Mouse (Mus musculus) forebrain, embryonic 16.5 days (tissue): ENCODE results near the gene Gemin5. TPM values are rescaled to one million over a fixed set of nuclear protein-coding genes. Genes with fewer than 3 reads are reported as not detected.
"Not testable (repeated sequence)": the region's sequence is repeated elsewhere in the genome, so short reads cannot be mapped to it uniquely, and the experiment has no call there.

Experiments used
- ATAC-seq: fragments of 200-750 bp; cut with Nextera tagmentation; 2 replicates; pipeline ENCODE4 v1.8.0; 2017; ENCODE audit warnings: mild to moderate bottlenecking, moderate library complexity
- H3K27ac ChIP-seq: fragments of 300-500 bp; sonication (generic); 2 replicates; pipeline ENCODE4 v1.5.1; 2014; ENCODE audit warnings: low read length, control low read depth
- H3K27me3 ChIP-seq: fragments of 300-500 bp; sonication (generic); replicated peaks from 2 replicates; pipeline ENCODE4 v1.6.1; 2014; ENCODE audit warnings: low read length; ENCODE audit not compliant: control insufficient read depth, insufficient read depth
- H3K36me3 ChIP-seq: fragments of 300-500 bp; sonication (generic); 2 replicates; pipeline ENCODE4 v1.6.1; 2014; ENCODE audit not compliant: control insufficient read depth, insufficient read depth
- H3K4me1 ChIP-seq: fragments of 300-500 bp; sonication (generic); replicated peaks from 2 replicates; pipeline ENCODE4 v1.6.1; 2014; ENCODE audit warnings: low read length; ENCODE audit not compliant: control insufficient read depth, insufficient read depth
- H3K4me2 ChIP-seq: fragments of 300-500 bp; sonication (generic); 2 replicates; pipeline ENCODE4 v1.6.1; 2014; ENCODE audit warnings: mild to moderate bottlenecking, low read length, control low read depth
- H3K4me3 ChIP-seq: fragments of 300-500 bp; sonication (generic); replicated peaks from 2 replicates; pipeline ENCODE4 v1.5.1; 2014; ENCODE audit warnings: mild to moderate bottlenecking, low read length, control low read depth
- H3K9ac ChIP-seq: fragments of 300-500 bp; sonication (generic); replicated peaks from 2 replicates; pipeline ENCODE4 v1.6.1; 2014; ENCODE audit warnings: low read depth, low read length, control low read depth
- H3K9me3 ChIP-seq: fragments of 300-500 bp; sonication (generic); 2 replicates; pipeline ENCODE4 v1.6.1; 2016; ENCODE audit warnings: low read length; ENCODE audit not compliant: control insufficient read depth
- WGBS: fragments of 180-500 bp; shearing (Covaris S2); extraction: QIAGEN DNeasy Blood & Tissue Kit; methylation state at CpG from one replicate; pipeline ENCODE4 v1.1.7; 2014; 5-methylcytosine and 5-hydroxymethylcytosine counted together
- polyA plus RNA-seq: library from polyadenylated mRNA; unstranded; fragments of >200 nt; fragmentation: Nextera tagmentation; extraction: Ambion mirVana; gene quantifications from 2 replicates; pipeline ENCODE4 v1.2.1, GENCODE M21; 2015

The Gemin5 gene
- polyA plus RNA-seq, 1 experiment from 2014 or later = 14.9 TPM

GRCm38 (mm10) chr11:58104351-58104791, 64.0 kb downstream of the Gemin5 start:
- peak overlapping the region; percentile 100 for H3K4me3 ChIP-seq
- H3K9ac ChIP-seq = peak overlapping the region; percentile 93
- peak; percentile 21 for ATAC-seq
- no peaks in the 10 kb centered on the region for H3K36me3 ChIP-seq
- H3K27ac ChIP-seq = peak overlapping the region; percentile 87
- H3K4me1 ChIP-seq = peaks cover 29% of the 10 kb centered on the region
- no peaks in the 10 kb centered on the region for H3K27me3 ChIP-seq
- no peaks in the 10 kb centered on the region for H3K9me3 ChIP-seq
- 0% methylated on average over 24 of the region's 24 CpGs for WGBS
- peak overlapping the region; percentile 79 for H3K4me2 ChIP-seq

GRCm38 (mm10) chr11:58103697-58104306, 64.5 kb downstream of the Gemin5 start, which contains the start of gene Cnot8:
TSS of gene Cnot8 (plus strand) at chr11:58104153.
- peak within 1 kb of the TSS; percentile 87 for H3K27ac ChIP-seq
- H3K9me3 ChIP-seq = no peaks in the 10 kb centered on the region
- WGBS = under 1% methylated on average over 53 of the region's 55 CpGs
- ATAC-seq = peak; percentile 98
- H3K9ac ChIP-seq = peak within 1 kb of the TSS; percentile 93
- H3K4me1 ChIP-seq = peaks cover 29% of the 10 kb centered on the region
- H3K4me3 ChIP-seq = peak within 1 kb of the TSS; percentile 100
- no peaks in the 10 kb centered on the region for H3K27me3 ChIP-seq
- no peaks in the 10 kb centered on the region for H3K36me3 ChIP-seq
- H3K4me2 ChIP-seq = peak within 1 kb of the TSS; percentile 79

- peak; percentile 41 for ATAC-seq
- 47% methylated on average over 13 of the region's 13 CpGs for WGBS
Measured at GRCm38 (mm10) chr11:58103344-58103653, 65.0 kb downstream of the Gemin5 start.

GRCm38 (mm10) chr11:58102581-58103343, 65.6 kb downstream of the Gemin5 start:
- WGBS = 78% methylated on average over 9 of the region's 9 CpGs
- no peak for ATAC-seq
- Histone ChIP-seq H3K27me3 (peaks cover 3% of the 10 kb centered on the region; the same call in 1 of the 2 replicates), H3K4me2 (peak overlapping the region; percentile 76), H3K9ac (peak overlapping the region; percentile 93), H3K4me3 (peak overlapping the region; percentile 100), H3K36me3 (no peaks in the 10 kb centered on the region), H3K4me1 (peaks cover 31% of the 10 kb centered on the region), H3K27ac (no peak overlapping the region), H3K9me3 (no peaks in the 10 kb centered on the region)

More at GRCm38 (mm10) chr11:58103344-58103653, 65.0 kb downstream of the Gemin5 start:
- no peaks in the 10 kb centered on the region for H3K36me3 ChIP-seq
- H3K27me3 ChIP-seq = peaks cover 3% of the 10 kb centered on the region; the same call in 1 of the 2 replicates
- peak overlapping the region; percentile 100 for H3K4me3 ChIP-seq
- H3K9ac ChIP-seq = peak overlapping the region; percentile 93
- no peaks in the 10 kb centered on the region for H3K9me3 ChIP-seq
- H3K4me2 ChIP-seq = peak overlapping the region; percentile 76
- H3K27ac ChIP-seq = peak overlapping the region; percentile 65
- peaks cover 29% of the 10 kb centered on the region for H3K4me1 ChIP-seq

GRCm38 (mm10) chr11:58102146-58102545, 66.2 kb downstream of the Gemin5 start:
- H3K27me3 ChIP-seq = peaks cover 3% of the 10 kb centered on the region; the same call in 1 of the 2 replicates
- H3K4me2 ChIP-seq = no peak overlapping the region
- H3K36me3 ChIP-seq = no peaks in the 10 kb centered on the region
- H3K9me3 ChIP-seq = no peaks in the 10 kb centered on the region
- 85% methylated on average over 3 of the region's 3 CpGs for WGBS
- peaks cover 30% of the 10 kb centered on the region for H3K4me1 ChIP-seq
- no peak overlapping the region for H3K27ac ChIP-seq
- H3K4me3 ChIP-seq = no peak overlapping the region
- ATAC-seq = no peak
- H3K9ac ChIP-seq = no peak overlapping the region

- H3K27me3 ChIP-seq = peaks cover 3% of the 10 kb centered on the region; the same call in 1 of the 2 replicates
- no peak overlapping the region for H3K27ac ChIP-seq
- WGBS = 85% methylated on average over 4 of the region's 4 CpGs
- H3K4me3 ChIP-seq = no peak overlapping the region
- H3K4me2 ChIP-seq = no peak overlapping the region
- no peaks in the 10 kb centered on the region for H3K9me3 ChIP-seq
- H3K36me3 ChIP-seq = no peaks in the 10 kb centered on the region
- peaks cover 27% of the 10 kb centered on the region for H3K4me1 ChIP-seq
- H3K9ac ChIP-seq = no peak overlapping the region
- ATAC-seq = no peak
Measured at GRCm38 (mm10) chr11:58101194-58101720, 67.1 kb downstream of the Gemin5 start.

GRCm38 (mm10) chr11:58100006-58100405, 68.3 kb downstream of the Gemin5 start:
- peaks cover 3% of the 10 kb centered on the region; the same call in 1 of the 2 replicates for H3K27me3 ChIP-seq
- no peak overlapping the region for H3K4me3 ChIP-seq
- no peak for ATAC-seq
- H3K36me3 ChIP-seq = no peaks in the 10 kb centered on the region
- H3K4me2 ChIP-seq = no peak overlapping the region
- no peaks in the 10 kb centered on the region for H3K9me3 ChIP-seq
- WGBS = 96% methylated on average over 2 of the region's 2 CpGs
- H3K4me1 ChIP-seq = peaks cover 16% of the 10 kb centered on the region
- H3K9ac ChIP-seq = no peak overlapping the region
- H3K27ac ChIP-seq = no peak overlapping the region

GRCm38 (mm10) chr11:58098366-58098720, 70.0 kb downstream of the Gemin5 start:
- H3K36me3 ChIP-seq, H3K9ac ChIP-seq, H3K4me3 ChIP-seq, H3K4me2 ChIP-seq, H3K4me1 ChIP-seq, H3K9me3 ChIP-seq, ATAC-seq, H3K27ac ChIP-seq, H3K27me3 ChIP-seq: not testable (repeated sequence)
- WGBS = 69% methylated on average over 5 of the region's 5 CpGs

GRCm38 (mm10) chr11:58097621-58098365, 70.5 kb downstream of the Gemin5 start:
- Histone ChIP-seq H3K9ac (peak overlapping the region; percentile 40), H3K27me3 (peaks cover 3% of the 10 kb centered on the region; the same call in 1 of the 2 replicates), H3K4me3 (peak overlapping the region; percentile 27), H3K4me1 (peaks cover 4% of the 10 kb centered on the region), H3K9me3 (no peaks in the 10 kb centered on the region), H3K4me2 (peak overlapping the region; percentile 53), H3K36me3 (no peaks in the 10 kb centered on the region), H3K27ac (no peak overlapping the region)
- no peak for ATAC-seq
- 3% methylated on average over 28 of the region's 38 CpGs for WGBS
